Mouse (Mus musculus): ENCODE measurements around the gene Mrtfb.

Gene Mrtfb

GRCm38 (mm10) chr16:13409530-13410163 is 153.4 kb downstream of the Mrtfb start:
- peak; percentile 71 for DNase-seq

GRCm38 (mm10) chr16:13410760-13411159 is 154.5 kb downstream of the Mrtfb start:
- no peak for DNase-seq

GRCm38 (mm10) chr16:13411531-13411930 is 155.2 kb downstream of the Mrtfb start:
- DNase-seq: no peak

- DNase-seq: no peak
These were observed 158.3 kb downstream of the Mrtfb start for GRCm38 (mm10) chr16:13414566-13414965.

- no peak for DNase-seq
These were observed 158.7 kb downstream of the Mrtfb start for GRCm38 (mm10) chr16:13414972-13415371.

GRCm38 (mm10) chr16:13415465-13415864 is 159.2 kb downstream of the Mrtfb start:
- DNase-seq: no peak

GRCm38 (mm10) chr16:13416465-13416864 is 160.2 kb downstream of the Mrtfb start:
- DNase-seq: peak; percentile 49

- no peak for DNase-seq
These were observed 161.6 kb downstream of the Mrtfb start for GRCm38 (mm10) chr16:13417904-13418303.

GRCm38 (mm10) chr16:13419752-13420151 is 163.5 kb downstream of the Mrtfb start:
- no peak for DNase-seq

GRCm38 (mm10) chr16:13422522-13422921 is 166.2 kb downstream of the Mrtfb start:
- DNase-seq: no peak

GRCm38 (mm10) chr16:13423587-13424355 is 167.5 kb downstream of the Mrtfb start:
- no peak for DNase-seq

GRCm38 (mm10) chr16:13425804-13426203 is 169.5 kb downstream of the Mrtfb start:
- no peak for DNase-seq

- no peak for DNase-seq
These were observed 170.7 kb downstream of the Mrtfb start for GRCm38 (mm10) chr16:13426831-13427589.

GRCm38 (mm10) chr16:13428077-13428476 is 171.8 kb downstream of the Mrtfb start:
- no peak for DNase-seq

GRCm38 (mm10) chr16:13428806-13429205 is 172.5 kb downstream of the Mrtfb start:
- no peak for DNase-seq

- no peak for DNase-seq
These were observed 173.8 kb downstream of the Mrtfb start for GRCm38 (mm10) chr16:13429921-13430606.

- DNase-seq: no peak
These were observed 174.7 kb downstream of the Mrtfb start for GRCm38 (mm10) chr16:13430940-13431339.

GRCm38 (mm10) chr16:13435627-13436026 is 179.3 kb downstream of the Mrtfb start:
- no peak for DNase-seq

GRCm38 (mm10) chr16:13437037-13437769 is 180.9 kb downstream of the Mrtfb start:
- peak; percentile 97 for DNase-seq

GRCm38 (mm10) chr16:13437770-13438372 is 181.6 kb downstream of the Mrtfb start:
- peak; percentile 58 for DNase-seq

- DNase-seq: peak; percentile 54
These were observed 184.2 kb downstream of the Mrtfb start for GRCm38 (mm10) chr16:13440468-13440867.

GRCm38 (mm10) chr16:13443764-13444163 is 187.5 kb downstream of the Mrtfb start:
- no peak for DNase-seq
